Mouse (Mus musculus) left cerebral cortex, adult 8-10 months (tissue): ENCODE results near the gene Top2a. TPM values are rescaled to one million over a fixed set of nuclear protein-coding genes. Genes with fewer than 3 reads are reported as not detected.
A peak's percentile ranks its signal among the peaks of the same experiment; 100 is the strongest.

Experiments used
- DNase-seq, 2 experiments: peaks; one replicate each; pipeline ENCODE4 v3.0.0; 2022; ENCODE audit warnings: low spot score in 2 of 2
- total RNA-seq, 4 experiments: library from RNA; stranded (reverse); gene quantifications; 2 replicates each; pipeline ENCODE4 v1.2.4; 2022

The Top2a gene
- total RNA-seq: 1 to 10 TPM in 3 of 4 experiments, under 1 TPM in 1; 0.94 to 2.5 (median 1.4) TPM

DNA sequence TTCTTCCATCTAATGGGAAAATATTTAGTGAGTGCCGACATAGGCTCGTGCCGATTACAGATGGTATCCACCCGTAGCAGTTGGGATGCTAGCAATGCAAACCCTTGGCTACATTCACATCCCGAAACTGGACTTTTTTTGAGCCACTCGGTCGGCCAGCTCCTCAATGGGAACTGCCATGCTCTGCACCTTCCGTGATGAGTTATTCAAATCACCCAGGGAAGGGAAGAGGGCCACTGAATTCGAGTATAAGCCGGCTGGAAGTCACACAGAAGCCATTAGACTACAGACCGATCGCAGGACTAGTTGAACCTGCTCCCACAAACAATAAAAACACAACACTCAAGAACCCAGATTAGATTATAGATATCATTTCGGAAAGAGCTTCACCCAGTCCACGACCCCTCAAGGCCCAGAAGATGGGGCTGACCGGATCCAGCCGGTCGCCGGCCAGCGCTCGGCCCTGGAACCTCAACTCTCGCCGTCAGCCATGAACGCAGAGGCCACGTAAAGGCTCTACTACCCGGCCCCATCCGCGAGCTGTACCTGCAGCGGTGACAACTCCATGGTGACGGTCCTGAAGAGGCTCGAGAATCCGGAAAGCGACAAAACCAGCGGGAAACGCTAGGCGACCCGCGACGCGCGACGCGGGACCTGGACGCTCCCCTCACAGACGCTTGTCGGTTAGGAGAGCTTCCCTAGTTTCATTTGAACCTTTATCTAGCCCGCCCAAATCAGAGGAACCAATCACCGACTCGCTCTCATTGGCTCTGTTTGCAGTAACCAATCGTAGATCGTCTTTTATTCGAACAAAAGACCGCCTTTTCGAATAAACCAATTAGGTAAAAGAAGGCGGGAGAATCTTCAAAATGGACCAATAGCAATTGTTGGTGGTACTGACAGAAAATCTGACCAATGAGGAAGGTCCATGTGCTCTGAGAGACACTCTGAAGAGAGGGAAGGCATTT is at the start of gene Top2a:
Gene Top2a (minus strand): TSS at position 690 of the 968 bp plus-strand sequence.
- DNase-seq: peak; percentile 89 to 99

DNA sequence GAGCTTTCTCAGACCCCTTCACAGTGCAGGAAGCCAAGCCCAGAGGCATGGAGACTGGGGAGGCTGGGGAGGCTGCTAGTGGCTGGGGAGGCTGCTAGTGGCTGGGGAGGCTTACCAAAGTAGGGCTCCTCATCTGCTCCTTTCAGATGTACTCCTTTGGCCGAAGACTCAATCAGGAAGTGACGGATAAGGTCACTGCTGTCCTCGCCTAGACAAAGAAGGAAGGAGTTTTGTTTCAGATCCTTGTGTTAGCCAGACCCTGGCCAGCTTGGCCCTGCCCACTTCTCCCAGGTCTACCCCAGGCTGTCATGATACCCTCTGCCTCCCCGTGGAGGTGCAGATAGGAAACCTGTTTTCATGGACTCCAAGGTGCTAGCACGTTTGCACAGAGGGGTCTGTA is 49.8 kb upstream of the Top2a start:
- no peak for DNase-seq

DNA sequence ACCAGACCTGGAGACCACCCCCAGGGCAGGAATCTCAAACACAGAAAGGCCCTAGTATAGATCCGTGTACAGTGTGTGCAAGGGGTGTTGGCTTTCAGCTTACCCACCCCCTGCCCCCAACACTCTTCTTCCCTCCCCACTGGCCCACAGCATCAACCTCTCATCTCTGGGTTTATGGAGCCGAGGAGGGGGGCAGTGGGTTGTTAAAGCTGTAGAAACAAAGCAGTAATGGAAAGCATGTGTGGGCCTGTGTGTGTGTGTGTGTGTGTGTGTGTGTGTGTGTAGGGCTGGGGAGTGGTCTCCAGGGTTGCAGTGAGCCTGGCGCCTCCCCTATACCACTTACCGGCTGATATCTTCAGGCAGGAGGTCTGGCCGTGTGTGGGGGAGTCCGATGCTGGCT is 47.9 kb upstream of the Top2a start:
- DNase-seq: no peak

DNA sequence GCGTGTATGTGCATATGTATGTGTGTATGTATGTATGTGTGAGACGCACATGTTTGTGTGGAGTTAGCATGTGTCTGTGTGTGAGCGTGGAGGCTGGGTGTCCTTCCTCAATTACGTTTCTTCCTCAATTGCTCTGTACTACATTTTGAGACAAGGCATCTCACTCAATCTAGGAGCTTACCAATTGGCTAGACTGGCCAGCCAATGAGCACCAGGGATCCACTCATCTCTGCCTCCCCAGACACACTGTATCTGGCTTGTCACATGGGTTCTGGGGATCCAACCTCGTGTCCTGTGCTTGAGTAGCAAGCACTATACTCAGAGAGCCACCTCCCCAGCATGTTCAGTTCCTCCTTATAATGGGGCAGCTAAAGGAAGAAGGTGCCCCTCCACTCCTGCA is 44.5 kb upstream of the Top2a start:
- no peak for DNase-seq

DNA sequence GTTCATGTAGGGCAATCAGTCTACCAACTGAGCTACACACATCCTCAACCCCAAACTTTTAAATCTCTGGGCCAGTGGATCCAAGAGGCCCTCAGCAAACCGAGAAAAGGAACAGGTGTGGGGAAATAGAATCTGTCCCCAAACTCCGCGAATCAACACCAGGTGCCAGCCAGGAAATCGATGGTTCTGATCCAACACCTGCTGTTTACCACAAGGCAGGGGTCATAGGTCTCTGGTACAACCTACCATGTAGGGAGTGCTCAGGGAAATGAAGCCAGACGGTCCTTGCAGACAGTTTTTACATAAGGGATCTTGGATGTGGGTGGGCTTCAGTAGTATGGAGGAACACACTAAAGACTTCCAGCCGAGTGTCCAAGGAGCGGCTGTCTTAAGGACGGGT is 43.6 kb upstream of the Top2a start:
- no peak for DNase-seq

DNA sequence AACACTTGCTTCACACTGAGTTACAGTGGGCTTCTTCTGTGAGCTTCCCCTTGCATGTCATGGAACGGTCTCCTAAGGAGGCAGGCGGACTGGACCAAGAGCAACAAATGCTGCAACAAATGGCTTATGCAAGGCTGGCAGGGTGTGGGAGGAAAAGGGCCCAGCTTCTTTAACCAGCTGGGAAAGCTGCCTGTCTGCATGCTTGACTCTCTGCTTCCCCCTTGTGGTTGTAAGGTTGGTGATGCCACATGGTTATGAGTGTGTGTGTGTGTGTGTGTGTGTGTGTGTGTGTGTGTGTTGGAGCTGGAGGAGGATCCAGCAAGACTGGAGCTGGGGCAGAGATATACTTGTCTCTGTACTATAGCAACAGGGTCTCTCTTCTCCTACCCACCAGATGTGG is 42.0 kb upstream of the Top2a start:
- DNase-seq: peak; percentile 54 to 79

DNA sequence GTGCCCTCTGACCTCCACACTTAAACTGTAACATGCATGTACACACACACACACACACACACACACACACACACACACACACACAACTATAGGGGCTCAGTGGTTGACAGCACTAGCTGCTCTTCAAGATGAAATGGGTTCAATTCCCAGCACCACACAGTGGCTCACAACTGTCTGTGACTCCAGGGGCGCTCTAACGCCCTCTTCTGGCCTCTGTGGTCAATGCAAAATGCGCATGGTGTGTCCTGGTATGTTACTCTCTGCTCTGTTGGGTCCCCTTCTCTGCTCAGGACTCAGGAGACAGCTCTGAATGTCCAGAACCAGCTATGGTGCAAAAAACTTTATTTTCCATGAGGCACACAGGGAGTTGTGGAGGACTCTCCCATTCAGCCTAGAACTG is 41.4 kb upstream of the Top2a start:
- no peak for DNase-seq

DNA sequence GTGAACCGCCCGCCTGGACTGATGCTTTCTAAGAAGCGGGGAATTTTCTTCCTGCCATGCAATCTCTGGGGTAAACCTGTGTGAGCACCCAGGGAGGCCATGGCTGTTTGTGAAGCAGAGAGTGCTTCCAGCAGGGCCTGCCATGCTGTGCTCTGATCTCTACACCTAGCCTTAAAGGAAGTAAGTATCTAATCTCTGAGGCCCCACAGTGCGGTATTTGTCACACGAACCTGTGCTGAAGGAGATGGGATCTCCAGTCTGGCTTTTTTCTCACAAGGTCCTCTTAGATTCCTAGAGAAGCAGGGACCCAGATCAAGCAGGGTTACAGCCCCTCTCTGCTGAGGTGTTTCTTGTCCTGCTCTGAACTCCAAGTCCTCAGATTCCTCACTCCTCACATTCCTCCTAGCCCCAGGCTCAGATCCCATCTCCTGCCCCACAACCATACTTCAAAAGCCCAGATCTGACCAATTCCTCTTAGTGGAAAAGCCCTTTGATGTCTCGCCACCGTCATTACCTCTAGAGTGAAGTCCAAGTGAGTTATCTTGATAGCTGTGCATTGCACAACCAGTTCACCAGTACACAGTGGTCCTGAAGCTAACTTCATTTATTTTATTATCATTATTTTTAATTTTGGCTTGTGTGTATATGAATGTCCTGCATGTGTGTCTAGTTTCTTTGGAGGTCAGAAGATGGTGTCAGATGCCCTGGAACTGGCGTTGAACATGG is 39.6 kb upstream of the Top2a start:
- no peak for DNase-seq

DNA sequence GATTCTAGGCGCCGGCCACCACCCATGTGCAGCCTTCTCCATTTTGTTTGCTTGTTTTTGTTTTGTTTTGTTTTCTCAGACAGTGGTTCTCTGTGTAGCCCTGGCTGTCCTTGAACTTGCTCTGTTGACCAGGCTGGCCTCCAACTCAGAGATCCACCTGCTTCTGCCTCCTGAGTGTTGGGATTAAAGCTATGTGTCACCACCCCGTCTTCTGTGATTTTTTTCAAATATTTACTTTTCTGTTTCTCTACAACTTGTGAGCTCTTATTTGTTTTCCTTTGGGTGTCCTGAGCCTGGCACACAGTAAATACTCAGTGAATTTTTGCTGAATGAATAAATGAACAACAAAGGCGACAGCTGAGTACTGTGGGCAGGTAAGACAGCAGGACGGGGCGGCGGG is 38.7 kb upstream of the Top2a start:
- no peak for DNase-seq

DNA sequence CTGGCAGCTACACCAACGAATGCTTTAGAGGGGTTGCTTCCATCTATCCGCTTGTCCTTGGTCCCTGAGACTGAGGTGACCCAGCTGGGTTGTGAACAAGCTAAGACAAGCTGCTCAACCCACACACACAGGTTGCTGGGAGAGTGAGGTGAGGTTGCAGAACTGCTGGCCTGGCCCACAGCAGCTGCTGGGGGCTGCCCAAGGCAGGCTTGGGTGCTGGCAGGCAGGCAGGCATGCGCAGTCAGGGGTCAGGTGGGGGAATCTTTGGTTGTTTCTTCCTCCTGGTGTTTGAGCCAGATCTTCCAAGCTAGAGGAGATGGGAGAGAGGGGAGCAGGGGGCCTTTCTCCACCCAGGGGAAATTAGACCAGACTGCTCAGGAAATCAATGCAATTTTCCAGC is 36.4 kb upstream of the Top2a start:
- DNase-seq: no peak

DNA sequence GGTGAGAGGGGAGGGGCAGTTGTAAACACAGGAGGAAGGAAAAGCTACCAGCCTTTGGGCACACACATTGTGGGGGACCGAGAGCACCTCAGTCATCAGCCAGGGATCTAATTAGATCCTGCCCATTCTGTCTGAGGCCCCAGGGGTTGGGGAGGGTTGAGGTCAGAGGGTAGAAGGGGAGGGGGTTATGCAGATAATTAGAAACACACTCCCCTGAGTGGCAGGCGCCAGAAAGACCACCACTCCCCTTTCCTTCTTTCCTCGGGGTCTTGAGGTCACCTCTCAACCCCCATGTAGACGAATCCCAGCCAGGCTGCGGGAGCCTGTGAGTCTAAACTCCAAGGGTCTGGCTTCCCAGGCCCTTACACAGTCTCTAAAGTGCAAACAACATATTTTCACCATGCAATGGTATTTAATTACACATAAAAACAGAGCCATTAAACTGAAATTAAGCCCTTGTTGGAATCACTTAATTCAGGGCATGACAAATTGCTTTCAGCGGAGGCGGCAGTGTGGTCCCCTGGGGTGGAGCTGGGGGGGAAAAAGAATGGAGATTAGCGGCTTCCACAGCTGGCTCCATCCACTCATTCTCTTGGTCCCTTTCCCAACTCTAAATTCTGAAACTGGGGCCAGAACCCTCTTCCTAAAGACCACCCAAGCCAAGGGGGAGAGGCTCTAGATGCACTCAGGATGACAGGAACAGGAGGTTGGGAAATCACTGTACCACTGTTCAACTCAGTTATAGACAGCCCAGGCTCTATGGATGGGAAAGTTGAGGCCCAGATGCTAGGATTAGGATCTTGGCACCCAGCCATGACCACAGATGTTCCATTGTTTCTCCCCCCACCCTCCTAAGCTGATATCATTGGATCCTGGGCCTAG is 31.8 kb upstream of the Top2a start:
- no peak for DNase-seq

DNA sequence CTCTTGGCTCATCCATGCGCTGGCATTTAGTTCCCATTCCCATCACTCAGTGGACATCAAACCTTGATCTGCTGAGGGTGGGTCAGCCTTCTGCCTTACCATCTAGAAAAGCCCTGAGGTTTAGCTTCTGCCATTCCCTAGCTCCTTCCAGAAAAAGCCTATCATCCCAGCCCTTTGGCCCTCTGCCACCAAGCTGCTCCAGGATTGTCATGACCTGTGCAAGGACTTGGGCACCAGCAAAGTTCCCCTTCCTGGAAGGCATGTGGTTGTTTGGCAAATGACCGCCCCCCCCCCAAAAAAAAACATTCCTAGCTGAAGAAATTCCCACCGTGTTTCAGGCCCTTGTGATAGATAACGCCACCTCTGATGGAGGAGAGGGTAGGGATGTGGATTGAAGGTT is 31.2 kb upstream of the Top2a start:
- DNase-seq: no peak

DNA sequence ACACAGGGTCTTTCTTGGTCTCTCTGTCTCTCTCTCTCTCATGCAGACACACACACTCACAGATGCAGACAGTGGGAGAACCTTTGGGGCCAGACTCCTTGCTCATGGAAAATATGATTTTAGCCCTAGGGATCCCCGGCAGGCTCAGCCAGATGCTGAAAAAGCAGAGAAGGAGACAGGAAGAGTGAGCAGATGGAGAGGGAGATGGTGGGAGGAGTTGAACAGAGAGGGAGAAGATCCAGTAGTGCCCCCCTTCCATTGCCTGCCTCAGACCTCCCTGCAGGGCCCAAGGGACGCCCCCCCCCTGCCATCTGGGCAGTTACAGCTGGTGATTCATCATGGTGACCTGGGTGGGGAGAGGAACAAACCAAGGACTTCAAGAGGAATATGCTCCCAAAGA is 23.7 kb upstream of the Top2a start:
- DNase-seq: no peak

DNA sequence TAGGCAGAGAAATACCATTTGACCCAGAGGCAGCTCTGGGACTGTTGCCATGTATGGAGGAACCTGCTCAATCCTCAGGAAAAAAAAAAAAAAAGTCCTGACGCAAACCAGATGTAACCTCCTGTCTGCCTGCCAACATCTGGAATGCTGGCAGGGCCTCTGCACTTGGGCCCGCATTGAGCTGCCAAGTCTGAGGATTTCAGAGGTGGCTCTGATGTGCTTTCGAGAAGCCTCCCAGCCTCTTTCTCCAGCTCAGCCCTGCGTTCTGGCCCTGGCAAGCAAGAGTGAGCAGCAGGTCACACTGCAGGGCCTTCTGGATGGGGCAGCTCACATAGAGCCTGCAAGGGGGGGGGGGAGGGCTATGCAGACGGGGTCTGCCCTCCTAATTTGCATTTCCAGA is 23.1 kb upstream of the Top2a start:
- DNase-seq: no peak

DNA sequence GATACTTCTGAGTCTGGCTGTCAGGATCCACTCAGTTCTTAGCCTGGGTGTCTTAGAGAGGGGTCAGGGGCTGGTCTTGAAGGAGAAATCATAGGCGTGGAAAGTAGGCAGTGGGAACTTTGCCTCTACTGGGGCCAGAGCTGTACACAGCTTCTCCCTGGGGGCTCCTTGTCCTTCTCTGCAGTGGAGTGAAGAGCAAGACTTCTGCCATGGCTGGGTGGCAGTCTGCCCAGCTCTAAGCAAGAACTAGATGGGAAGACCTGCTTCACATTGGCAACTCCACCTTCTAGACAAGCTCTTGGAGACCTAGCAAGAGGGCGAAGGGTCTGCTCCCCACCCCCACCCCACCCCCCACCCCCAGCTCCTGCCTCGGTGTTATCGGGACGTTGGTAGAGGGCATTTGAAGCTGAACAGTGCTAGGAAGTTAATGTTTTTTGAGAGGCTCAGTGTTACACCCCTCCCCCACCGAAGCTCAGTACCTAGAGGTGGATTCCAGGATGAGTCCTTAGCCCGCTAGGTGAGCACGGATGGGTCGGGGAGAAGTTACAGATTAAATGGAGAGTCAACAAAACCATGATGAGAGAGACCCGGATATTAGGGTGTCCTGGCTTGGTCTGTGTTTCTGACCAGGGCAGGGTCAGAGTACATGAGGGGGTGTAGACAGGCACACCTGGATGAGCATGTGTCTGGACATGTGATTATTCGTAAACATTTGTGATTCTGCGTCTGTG is 21.3 kb upstream of the Top2a start:
- DNase-seq: no peak

DNA sequence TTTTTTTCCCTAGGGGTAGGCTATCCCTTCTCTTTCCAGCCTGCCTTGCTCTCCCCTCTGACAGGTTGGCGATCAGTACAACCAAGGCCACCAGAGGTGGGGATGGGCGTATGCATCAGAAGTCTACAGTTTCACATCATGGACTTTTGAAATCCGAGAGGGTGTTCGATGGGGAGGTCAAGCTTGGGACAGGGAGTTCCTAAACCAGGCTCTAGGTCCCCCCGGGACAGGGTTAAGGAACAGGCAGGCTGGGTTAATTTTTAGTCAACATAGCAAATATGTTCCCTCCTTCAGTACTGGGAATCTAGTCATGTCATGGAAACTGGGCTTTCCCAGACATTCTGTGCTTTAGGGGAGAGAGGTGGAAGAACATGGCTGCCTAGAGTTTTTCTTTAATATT is 20.3 kb upstream of the Top2a start:
- DNase-seq: no peak

DNA sequence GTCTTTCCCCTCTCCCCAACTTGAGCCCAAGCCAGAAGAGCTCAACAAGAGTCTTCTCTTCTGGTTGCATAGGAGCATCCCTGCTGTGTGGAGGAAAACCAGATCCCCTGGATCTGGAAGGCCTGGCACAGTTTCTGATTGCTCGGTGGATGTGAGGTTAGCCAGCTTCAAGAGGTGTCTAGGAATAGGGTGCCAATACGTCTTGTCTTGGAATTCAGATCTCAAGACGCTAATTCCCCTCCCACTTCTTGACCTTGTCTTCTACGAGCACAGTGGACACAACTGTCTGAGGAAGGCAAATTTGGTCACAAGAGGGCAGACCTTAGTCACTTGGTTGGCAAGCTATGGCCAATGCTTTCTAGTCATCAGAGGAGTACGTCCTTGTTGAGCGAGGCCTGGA is 19.6 kb upstream of the Top2a start:
- no peak for DNase-seq

DNA sequence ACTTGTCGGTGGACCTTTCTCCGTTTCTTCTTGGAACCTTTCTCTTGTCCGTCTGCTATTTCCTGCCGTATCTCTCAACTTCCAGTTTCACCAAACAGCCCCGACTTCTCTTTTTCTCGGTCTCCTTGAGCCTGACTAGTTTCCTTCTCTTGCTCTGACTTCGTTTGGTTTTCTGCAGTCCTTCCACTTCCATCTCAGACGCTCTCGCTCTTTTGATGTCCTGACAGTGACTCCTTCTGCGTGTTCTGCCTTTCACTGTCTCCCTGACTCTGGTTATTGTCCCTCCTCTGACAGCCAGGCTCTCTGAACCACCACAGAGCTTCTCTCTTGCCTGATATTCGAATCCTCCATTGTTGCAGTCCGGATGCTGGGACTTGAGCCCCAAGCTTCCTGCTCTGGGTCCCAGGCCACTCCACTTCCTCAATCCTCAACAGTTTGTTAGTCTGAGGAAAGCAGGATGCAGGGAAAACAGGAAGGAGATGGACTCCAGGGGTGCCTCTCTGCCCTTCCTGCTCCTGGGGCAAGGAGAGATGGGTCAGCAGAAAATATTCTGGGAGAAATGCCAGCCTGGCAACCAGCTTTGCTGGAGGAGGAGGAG is 18.9 kb upstream of the Top2a start:
- no peak for DNase-seq

DNA sequence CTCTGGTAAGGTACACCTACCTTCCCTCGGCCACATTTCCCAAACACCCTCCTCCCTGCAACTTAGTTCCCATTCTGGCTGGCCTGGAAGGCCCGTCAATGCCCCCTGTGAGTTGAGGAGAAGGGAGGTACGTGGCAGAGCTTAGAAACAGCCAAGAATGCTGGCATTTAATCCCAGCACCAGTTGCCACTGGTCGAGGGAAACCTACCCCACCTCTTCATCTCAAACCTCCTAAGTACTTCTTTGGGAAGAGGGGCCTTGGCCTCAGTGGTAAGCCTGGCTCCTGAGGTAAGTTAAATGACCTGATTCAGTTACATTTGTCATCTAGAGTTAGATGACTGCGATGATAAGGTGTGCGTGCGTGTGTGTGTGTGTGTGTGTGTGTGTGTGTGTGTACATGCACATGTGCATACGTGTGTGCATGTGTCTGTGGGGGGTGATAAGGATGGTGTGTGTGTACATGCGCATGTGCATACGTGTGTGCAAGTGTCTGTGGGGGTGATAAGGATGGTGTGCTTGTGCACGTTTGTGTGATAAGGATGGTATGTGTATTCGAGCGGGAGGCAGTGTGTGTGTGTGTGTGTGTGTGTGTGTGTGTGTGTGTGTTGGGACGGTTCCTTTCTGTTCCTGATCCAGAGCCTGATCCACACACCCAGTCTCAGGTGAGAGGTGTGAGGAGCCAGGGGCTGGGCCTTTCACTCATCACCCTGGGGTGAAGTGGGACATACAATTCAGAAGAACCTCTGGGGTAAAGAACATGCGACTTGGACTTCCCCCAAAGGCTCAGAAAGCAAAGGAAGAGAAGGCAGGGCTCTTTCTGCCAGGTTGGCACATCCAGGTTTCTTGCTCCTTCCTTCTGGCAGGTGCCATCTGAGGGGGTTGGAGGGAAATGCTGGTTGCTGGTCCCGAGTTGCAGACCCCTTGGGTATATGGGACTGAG is 18.1 kb upstream of the Top2a start:
- no peak for DNase-seq
